Mouse (Mus musculus): ENCODE measurements around the gene Daam1.

Daam1 gene

GRCm38 (mm10) chr12:71888370-71888769 lies 57.5 kb downstream of the Daam1 start:
- no peak for DNase-seq (ENCODE audit: low read depth, low spot score)
- Histone ChIP-seq H3K36me3 (ENCODE audit: control insufficient read depth, insufficient read depth, low read length, poor library complexity, severe bottlenecking) (no peaks in the 10 kb centered on the region), H3K27me3 (ENCODE audit: control insufficient read depth, insufficient read depth, low read length, poor library complexity, severe bottlenecking) (no peaks in the 10 kb centered on the region)

GRCm38 (mm10) chr12:71889266-71889665 lies 58.4 kb downstream of the Daam1 start:
- Histone ChIP-seq H3K36me3 (ENCODE audit: control insufficient read depth, insufficient read depth, low read length, poor library complexity, severe bottlenecking) (no peaks in the 10 kb centered on the region), H3K27me3 (ENCODE audit: control insufficient read depth, insufficient read depth, low read length, poor library complexity, severe bottlenecking) (no peaks in the 10 kb centered on the region)
- DNase-seq (ENCODE audit: low read depth, low spot score) = no peak

- DNase-seq (ENCODE audit: low read depth, low spot score) = no peak
- Histone ChIP-seq H3K36me3 (ENCODE audit: control insufficient read depth, insufficient read depth, low read length, poor library complexity, severe bottlenecking) (no peaks in the 10 kb centered on the region), H3K27me3 (ENCODE audit: control insufficient read depth, insufficient read depth, low read length, poor library complexity, severe bottlenecking) (no peaks in the 10 kb centered on the region)
These were observed 59.4 kb downstream of the Daam1 start for GRCm38 (mm10) chr12:71890282-71890681.

- no peaks in the 10 kb centered on the region for H3K27me3 ChIP-seq (ENCODE audit: control insufficient read depth, insufficient read depth, low read length, poor library complexity, severe bottlenecking)
- H3K36me3 ChIP-seq (ENCODE audit: control insufficient read depth, insufficient read depth, low read length, poor library complexity, severe bottlenecking) = no peaks in the 10 kb centered on the region
- DNase-seq (ENCODE audit: low read depth, low spot score) = no peak
These were observed 61.0 kb downstream of the Daam1 start for GRCm38 (mm10) chr12:71891729-71892355.

GRCm38 (mm10) chr12:71892996-71893605 lies 62.2 kb downstream of the Daam1 start:
- Histone ChIP-seq H3K36me3 (ENCODE audit: control insufficient read depth, insufficient read depth, low read length, poor library complexity, severe bottlenecking) (no peaks in the 10 kb centered on the region), H3K27me3 (ENCODE audit: control insufficient read depth, insufficient read depth, low read length, poor library complexity, severe bottlenecking) (no peaks in the 10 kb centered on the region)
- DNase-seq (ENCODE audit: low read depth, low spot score) = no peak

GRCm38 (mm10) chr12:71898231-71898630 lies 67.4 kb downstream of the Daam1 start:
- no peaks in the 10 kb centered on the region for H3K36me3 ChIP-seq (ENCODE audit: control insufficient read depth, insufficient read depth, low read length, poor library complexity, severe bottlenecking)
- no peak for DNase-seq (ENCODE audit: low read depth, low spot score)
- no peaks in the 10 kb centered on the region; the same call in 1 of the 2 replicates for H3K27me3 ChIP-seq (ENCODE audit: control insufficient read depth, insufficient read depth, low read length, poor library complexity, severe bottlenecking)

GRCm38 (mm10) chr12:71898666-71899520 lies 68.0 kb downstream of the Daam1 start:
- H3K27me3 ChIP-seq (ENCODE audit: control insufficient read depth, insufficient read depth, low read length, poor library complexity, severe bottlenecking) = no peaks in the 10 kb centered on the region; the same call in 1 of the 2 replicates
- H3K36me3 ChIP-seq (ENCODE audit: control insufficient read depth, insufficient read depth, low read length, poor library complexity, severe bottlenecking) = no peaks in the 10 kb centered on the region
- no peak for DNase-seq (ENCODE audit: low read depth, low spot score)

- DNase-seq (ENCODE audit: low read depth, low spot score) = no peak
- no peaks in the 10 kb centered on the region; the same call in 1 of the 2 replicates for H3K27me3 ChIP-seq (ENCODE audit: control insufficient read depth, insufficient read depth, low read length, poor library complexity, severe bottlenecking)
- H3K36me3 ChIP-seq (ENCODE audit: control insufficient read depth, insufficient read depth, low read length, poor library complexity, severe bottlenecking) = no peaks in the 10 kb centered on the region
These were observed 68.7 kb downstream of the Daam1 start for GRCm38 (mm10) chr12:71899566-71899965.

- H3K27me3 ChIP-seq (ENCODE audit: control insufficient read depth, insufficient read depth, low read length, poor library complexity, severe bottlenecking) = no peaks in the 10 kb centered on the region; the same call in 1 of the 2 replicates
- H3K36me3 ChIP-seq (ENCODE audit: control insufficient read depth, insufficient read depth, low read length, poor library complexity, severe bottlenecking) = no peaks in the 10 kb centered on the region
- DNase-seq (ENCODE audit: low read depth, low spot score) = no peak
These were observed 70.3 kb downstream of the Daam1 start for GRCm38 (mm10) chr12:71901211-71901610.

- DNase-seq (ENCODE audit: low read depth, low spot score) = no peak
- Histone ChIP-seq H3K36me3 (ENCODE audit: control insufficient read depth, insufficient read depth, low read length, poor library complexity, severe bottlenecking) (no peaks in the 10 kb centered on the region), H3K27me3 (ENCODE audit: control insufficient read depth, insufficient read depth, low read length, poor library complexity, severe bottlenecking) (no peaks in the 10 kb centered on the region; the same call in 1 of the 2 replicates)
These were observed 71.0 kb downstream of the Daam1 start for GRCm38 (mm10) chr12:71901859-71902258.

GRCm38 (mm10) chr12:71902317-71902716 lies 71.4 kb downstream of the Daam1 start:
- H3K27me3 ChIP-seq (ENCODE audit: control insufficient read depth, insufficient read depth, low read length, poor library complexity, severe bottlenecking) = no peaks in the 10 kb centered on the region; the same call in 1 of the 2 replicates
- DNase-seq (ENCODE audit: low read depth, low spot score) = no peak
- no peaks in the 10 kb centered on the region for H3K36me3 ChIP-seq (ENCODE audit: control insufficient read depth, insufficient read depth, low read length, poor library complexity, severe bottlenecking)

- DNase-seq (ENCODE audit: low read depth, low spot score) = no peak
- Histone ChIP-seq H3K27me3 (ENCODE audit: control insufficient read depth, insufficient read depth, low read length, poor library complexity, severe bottlenecking) (no peaks in the 10 kb centered on the region; the same call in 1 of the 2 replicates), H3K36me3 (ENCODE audit: control insufficient read depth, insufficient read depth, low read length, poor library complexity, severe bottlenecking) (no peaks in the 10 kb centered on the region)
These were observed 72.3 kb downstream of the Daam1 start for GRCm38 (mm10) chr12:71903218-71903617.

- no peak for DNase-seq (ENCODE audit: low read depth, low spot score)
- no peaks in the 10 kb centered on the region for H3K36me3 ChIP-seq (ENCODE audit: control insufficient read depth, insufficient read depth, low read length, poor library complexity, severe bottlenecking)
- H3K27me3 ChIP-seq (ENCODE audit: control insufficient read depth, insufficient read depth, low read length, poor library complexity, severe bottlenecking) = no peaks in the 10 kb centered on the region
These were observed 73.4 kb downstream of the Daam1 start for GRCm38 (mm10) chr12:71904310-71904709.

GRCm38 (mm10) chr12:71904926-71905325 lies 74.0 kb downstream of the Daam1 start:
- no peak for DNase-seq (ENCODE audit: low read depth, low spot score)
- no peaks in the 10 kb centered on the region for H3K36me3 ChIP-seq (ENCODE audit: control insufficient read depth, insufficient read depth, low read length, poor library complexity, severe bottlenecking)

More at GRCm38 (mm10) chr12:71904926-71905325, 74.0 kb downstream of the Daam1 start:
- no peaks in the 10 kb centered on the region for H3K27me3 ChIP-seq (ENCODE audit: control insufficient read depth, insufficient read depth, low read length, poor library complexity, severe bottlenecking)

Data from splenic B cell, adult 2 months (primary cell).